In the genomic region with DNA sequence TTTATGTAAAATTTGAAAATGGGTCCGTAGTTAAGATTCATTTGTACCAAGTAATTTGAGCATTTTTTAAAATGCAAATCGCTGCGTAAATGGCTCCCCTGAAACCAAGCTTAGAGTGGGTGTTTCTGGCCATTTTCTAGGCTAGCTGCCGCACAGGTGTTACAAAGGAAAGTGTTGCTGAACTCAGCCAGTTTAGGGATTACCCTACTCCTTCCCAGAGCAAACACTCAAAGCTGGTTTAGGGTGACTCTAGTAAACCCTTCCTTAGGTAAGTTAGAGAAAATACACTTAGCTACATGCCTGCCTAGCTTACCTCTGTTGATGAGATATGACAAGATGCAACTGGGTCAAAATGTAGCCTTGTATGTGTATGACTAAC, we compare ENCODE assay signal across 33 mouse cellular contexts. TPM values are rescaled to one million over a fixed set of nuclear protein-coding genes. Genes with fewer than 3 reads are reported as not detected.
DNase-seq lines count a peak whose midpoint lies in the region; ATAC-seq lines count a peak whose summit lies in the region.
"Had no signal": no experiment of that assay in that cellular context is flagged by ENCODE, and none has a peak within 500 bp of the region (broad histone marks: within the 10 kb centered on the region; RNA-seq: fewer than 3 reads in every experiment).

No protein-coding gene starts in this region.

- no peak overlapping the region for H3K9ac ChIP-seq in kidney, embryonic 15.5 days
- H3K9ac ChIP-seq in limb, embryonic 12.5 days (replicated peaks), result no peak overlapping the region
- H3K9ac ChIP-seq: forebrain, embryonic 13.5 days; heart, embryonic 15.5 days; hindbrain, embryonic 12.5 days; limb, embryonic 15.5 days; liver, embryonic 13.5 days had no signal

- H3K4me2 ChIP-seq in kidney, embryonic 15.5 days, result no peak overlapping the region
- H3K4me2 ChIP-seq in limb, embryonic 12.5 days, result no peak overlapping the region
- H3K4me2 ChIP-seq: forebrain, embryonic 13.5 days; heart, embryonic 15.5 days; hindbrain, embryonic 12.5 days; limb, embryonic 15.5 days; liver, embryonic 13.5 days; midbrain, embryonic 11.5 days had no signal

- H3K27me3 ChIP-seq in kidney, embryonic 15.5 days, result no peaks in the 10 kb centered on the region
- H3K27me3 ChIP-seq in limb, embryonic 12.5 days, result peaks cover 7% of the 10 kb centered on the region; the same call in 1 of the 2 replicates
- H3K27me3 ChIP-seq: CH12.LX; forebrain, embryonic 13.5 days; heart, embryonic 15.5 days; hindbrain, embryonic 12.5 days; liver, embryonic 13.5 days had no signal

- peak; percentile 15 for DNase-seq in embryo, embryonic 10.5 days (ENCODE audit: low spot score)
- DNase-seq in embryo, embryonic 10 days (ENCODE audit: low spot score), result no peak
- DNase-seq in kidney, adult 18-20 months, result no peak
- no peak for DNase-seq in left cerebral cortex, adult 9 months (ENCODE audit: low spot score in 2 of 2)
- DNase-seq in thymus, postnatal 25 days, result no peak
- DNase-seq: adrenal gland, adult 2 months; adrenal gland, postnatal 36 days; cerebellum, adult 2 months; cerebellum, postnatal 14 days; gastrocnemius, postnatal 14 days; heart, postnatal 36 days; kidney, adult 11 months; layer of hippocampus, postnatal 36 days; liver, embryonic 13.5 days; lung, adult 2 months; lung, postnatal 36 days; right cerebral cortex, postnatal 4 days had no signal

- peaks cover 11% of the 10 kb centered on the region for H3K4me1 ChIP-seq in kidney, embryonic 15.5 days
- peaks cover 16% of the 10 kb centered on the region for H3K4me1 ChIP-seq in limb, embryonic 12.5 days (replicated peaks)
- H3K4me1 ChIP-seq: forebrain, embryonic 13.5 days; heart, embryonic 15.5 days; hindbrain, embryonic 12.5 days; limb, embryonic 15.5 days; liver, embryonic 13.5 days had no signal

- 0 out of 2 replicates have a peak overlapping the region, but pooled peaks have one; percentile 51 for H3K27ac ChIP-seq in kidney, embryonic 15.5 days
- 0 out of 2 replicates have a peak overlapping the region, but pooled peaks have one; percentile 18 for H3K27ac ChIP-seq in limb, embryonic 12.5 days
- H3K27ac ChIP-seq: forebrain, embryonic 13.5 days; heart, embryonic 15.5 days; hindbrain, embryonic 12.5 days; hindbrain, postnatal 0 days; kidney, postnatal 0 days; limb, embryonic 15.5 days; liver, embryonic 13.5 days had no signal

- no peak for ATAC-seq in kidney, embryonic 15.5 days (replicated peaks; ENCODE audit: low FRiP score)
- peak; percentile 73 for ATAC-seq in limb, embryonic 12.5 days (ENCODE audit: insufficient number of reproducible peaks, insufficient read depth, low FRiP score, low TSS enrichment, low read depth)
- ATAC-seq: activated CD4-positive, CD25-positive, alpha-beta regulatory T cell, adult 4 months; forebrain, embryonic 13.5 days; hindbrain, postnatal 0 days; midbrain, embryonic 16.5 days had no signal

- H3K9me3 ChIP-seq in kidney, embryonic 15.5 days (replicated peaks), result no peaks in the 10 kb centered on the region
- 0 out of 2 replicates have a peak, but pooled peaks cover 2% of the 10 kb centered on the region for H3K9me3 ChIP-seq in limb, embryonic 12.5 days
- H3K9me3 ChIP-seq: forebrain, embryonic 13.5 days; heart, embryonic 15.5 days; hindbrain, embryonic 12.5 days; limb, embryonic 15.5 days; liver, embryonic 13.5 days had no signal

- H3K4me3 ChIP-seq in kidney, embryonic 15.5 days (replicated peaks), result no peak overlapping the region
- H3K4me3 ChIP-seq in limb, embryonic 12.5 days (replicated peaks), result no peak overlapping the region
- H3K4me3 ChIP-seq: forebrain, embryonic 13.5 days; heart, embryonic 15.5 days; hindbrain, embryonic 12.5 days; limb, embryonic 15.5 days; liver, embryonic 13.5 days had no signal

- peaks cover 5% of the 10 kb centered on the region for H3K36me3 ChIP-seq in kidney, embryonic 15.5 days
- H3K36me3 ChIP-seq in limb, embryonic 12.5 days, result peaks cover 7% of the 10 kb centered on the region; the same call in 1 of the 2 replicates
- H3K36me3 ChIP-seq: liver, embryonic 13.5 days had no signal

- 64% methylated on average over 4 of the region's 4 CpGs for WGBS in kidney, embryonic 15.5 days
- 19% methylated on average over 4 of the region's 4 CpGs for WGBS in limb, embryonic 12.5 days

RNA-seq across cellular contexts. Expression of a gene that starts 42.5 kb away (rescaled TPM):
- 0.68 and 1.8 TPM in 2 replicates for polyA plus RNA-seq in kidney, embryonic 15.5 days (2015; fragmentation: Nextera tagmentation; extraction: Ambion mirVana)
- 0.19 and 0.48 TPM in 2 replicates for polyA plus RNA-seq in limb, embryonic 12.5 days (2016; fragmentation: Nextera tagmentation; extraction: Ambion mirVana)
- polyA plus RNA-seq: activated CD4-positive, CD25-positive, alpha-beta regulatory T cell, adult 4 months; adrenal gland, adult 2 months; C2C12; cerebellum, adult 2 months; cortical plate, adult 2 months; large intestine, adult 2 months; lung, adult 2 months; spleen, adult 2 months had no signal
